Mouse (Mus musculus) cerebellum, adult 2 months (tissue): ENCODE data around the gene Tmem120a. TPM values are rescaled to one million over a fixed set of nuclear protein-coding genes. Genes with fewer than 3 reads are reported as not detected.

Experiments
- DNase-seq, 2 experiments: peaks; one replicate each; pipeline ENCODE4 v3.0.0; 2021
- H3K27ac ChIP-seq: fragments of 200-500 bp; 2 replicates; pipeline ENCODE4 v1.5.1; 2012; ENCODE audit warnings: low read length, control low read depth, inconsistent platforms; ENCODE audit not compliant: insufficient read depth
- H3K27me3 ChIP-seq: fragments of 200-500 bp; 2 replicates; pipeline ENCODE4 v1.6.1; 2012; ENCODE audit warnings: inconsistent platforms, mild to moderate bottlenecking, low read length, moderate library complexity; ENCODE audit not compliant: control insufficient read depth, insufficient read depth
- H3K4me1 ChIP-seq: fragments of 200-500 bp; 2 replicates; pipeline ENCODE4 v1.6.1; 2011; ENCODE audit warnings: low read length; ENCODE audit not compliant: control insufficient read depth, insufficient read depth
- H3K4me3 ChIP-seq: fragments of 200-500 bp; replicated peaks from 2 replicates; pipeline ENCODE3; 2011; ENCODE audit warnings: mild to moderate bottlenecking, low read depth, low read length, control low read depth; ENCODE audit not compliant: insufficient read depth
- CTCF ChIP-seq: fragments of 200-500 bp; IDR thresholded peaks from 2 replicates; pipeline ENCODE4 v1.5.1; 2011; ENCODE audit warnings: low read depth, mild to moderate bottlenecking, control low read depth, low read length, moderate library complexity, borderline replicate concordance; ENCODE audit not compliant: insufficient read depth
- POLR2A ChIP-seq: fragments of 200-500 bp; IDR thresholded peaks from 2 replicates; pipeline ENCODE4 v1.6.1; 2011; ENCODE audit warnings: low read length, control low read depth, borderline replicate concordance; ENCODE audit not compliant: insufficient read depth
- WGBS: fragments of 180-500 bp; shearing (Covaris S2); methylation state at CpG from one replicate; pipeline ENCODE4 v1.1.7; 2018; 5-methylcytosine and 5-hydroxymethylcytosine counted together
- polyA plus RNA-seq: library from polyadenylated mRNA; depleted of rRNA; stranded (reverse); fragments of >200 nt; gene quantifications from 2 replicates; pipeline ENCODE4 v1.2.3, GENCODE M21; 2012

Tmem120a gene
- polyA plus RNA-seq, 1 experiment: 15.6 TPM

DNA sequence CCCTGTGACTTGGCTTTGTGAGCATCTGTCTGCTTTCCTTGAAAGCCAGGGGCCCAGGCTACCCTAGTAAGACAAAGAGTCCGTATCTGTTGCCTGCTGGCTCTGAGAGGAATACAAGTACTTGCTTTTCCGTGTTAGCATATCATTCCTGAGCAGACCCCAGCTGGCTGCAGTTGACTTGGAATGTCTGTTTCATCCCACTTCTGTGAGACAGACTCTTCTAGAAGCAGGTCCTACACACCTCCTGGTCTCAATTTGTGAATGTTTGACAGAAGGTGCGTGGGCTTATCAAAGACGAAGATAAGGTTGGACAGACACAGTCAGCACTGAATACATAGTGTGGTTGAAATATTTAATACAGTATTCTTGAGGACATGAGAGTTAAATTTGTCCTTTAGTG, 31.4 kb downstream of the Tmem120a start:
- 79% methylated on average over 4 of the region's 4 CpGs for WGBS
- DNase-seq: no peak
- H3K4me1 ChIP-seq: peaks cover 26% of the 10 kb centered on the region

DNA sequence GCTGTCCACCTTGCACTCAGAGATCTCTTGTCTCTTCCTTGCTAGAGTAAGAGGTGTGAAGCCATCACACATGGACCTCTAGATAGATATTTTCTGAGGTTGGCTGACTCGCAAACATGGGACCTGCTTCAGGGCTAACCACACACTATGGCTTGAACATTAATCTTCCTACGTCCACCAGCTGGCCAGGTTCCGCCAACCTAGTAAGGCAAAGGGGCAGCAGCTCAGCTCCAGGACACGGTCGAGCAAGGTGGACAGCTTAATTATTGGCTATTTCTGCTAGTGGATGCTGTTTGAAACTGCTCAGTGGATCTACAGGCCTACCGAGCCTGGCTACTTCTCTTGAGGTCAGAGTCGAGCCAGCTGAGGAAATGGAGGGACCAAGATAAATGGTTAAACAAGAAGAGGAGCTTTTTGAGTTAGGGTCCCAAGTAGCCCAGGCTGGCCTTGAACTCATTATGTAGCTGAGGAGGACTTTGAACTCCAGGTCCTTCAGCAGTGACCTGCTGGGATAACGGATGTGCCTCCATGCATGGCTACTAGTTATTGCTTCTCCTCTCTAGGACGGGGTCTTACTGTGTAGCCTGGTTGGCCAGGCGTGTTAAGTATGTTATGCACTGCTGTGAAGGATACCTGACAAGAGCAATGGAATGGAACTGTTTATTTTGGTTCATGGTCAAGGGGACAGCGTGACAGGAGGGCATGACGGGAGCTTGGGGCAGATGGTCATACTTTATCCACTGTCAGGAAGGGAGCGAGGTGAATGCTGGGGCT, 32.5 kb downstream of the Tmem120a start:
- TF ChIP-seq POLR2A (no peak), CTCF (no peak)
- H3K27ac ChIP-seq: no peak overlapping the region
- H3K4me1 ChIP-seq: peaks cover 28% of the 10 kb centered on the region
- DNase-seq: no peak
- no peaks in the 10 kb centered on the region for H3K27me3 ChIP-seq
- no peak overlapping the region for H3K4me3 ChIP-seq
- 90% methylated on average over 13 of the region's 13 CpGs for WGBS

More for the DNA sequence above, 31.4 kb downstream of the Tmem120a start:
- Histone ChIP-seq H3K27me3 (no peaks in the 10 kb centered on the region), H3K4me3 (no peak overlapping the region), H3K27ac (no peak overlapping the region)
- TF ChIP-seq POLR2A (no peak), CTCF (no peak)

DNA sequence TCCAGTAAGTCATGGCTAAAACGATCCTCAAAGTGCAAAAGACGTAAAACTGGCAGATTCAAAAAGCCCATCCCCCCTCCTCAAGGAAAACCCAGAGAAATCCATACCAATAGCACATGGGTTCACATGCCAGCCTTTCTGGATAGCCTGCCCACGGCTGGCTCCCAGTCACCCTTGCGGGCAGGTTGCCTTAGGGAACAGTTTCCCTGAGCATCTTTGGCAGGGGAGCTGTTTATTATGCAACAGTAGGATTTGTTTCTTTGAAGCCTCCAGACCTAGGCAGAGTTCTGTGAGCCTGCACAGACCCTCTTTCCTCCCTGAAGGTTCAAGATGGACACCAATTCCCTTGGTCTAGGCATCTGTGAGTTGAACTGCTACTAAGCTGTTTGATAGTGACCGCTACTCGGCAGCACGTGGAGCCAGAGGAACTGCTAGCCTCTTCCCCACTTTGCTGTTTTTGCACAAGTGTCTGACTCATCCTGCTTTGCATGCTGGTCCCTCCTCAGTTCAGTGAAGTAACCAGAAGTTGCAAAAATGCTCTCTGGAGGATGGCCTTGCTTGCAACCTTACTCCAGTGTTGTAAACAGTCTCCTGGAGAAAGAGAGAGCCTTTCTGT, 33.5 kb downstream of the Tmem120a start:
- peak in 1 of 2 experiments; percentile 40 for DNase-seq
- Histone ChIP-seq H3K4me3 (no peak overlapping the region), H3K4me1 (peaks cover 28% of the 10 kb centered on the region), H3K27ac (peak overlapping the region; percentile 34; the same call in 1 of the 2 replicates), H3K27me3 (no peaks in the 10 kb centered on the region)
- WGBS: 50% methylated on average over 7 of the region's 7 CpGs
- TF ChIP-seq CTCF (no peak), POLR2A (no peak)

- H3K4me3 ChIP-seq: no peak overlapping the region
- no peak for TF ChIP-seq POLR2A
- TF ChIP-seq CTCF: no peak
- WGBS: 98% methylated on average over 5 of the region's 5 CpGs
- H3K4me1 ChIP-seq: peaks cover 28% of the 10 kb centered on the region
- DNase-seq: no peak
- no peaks in the 10 kb centered on the region for H3K27me3 ChIP-seq
- H3K27ac ChIP-seq: no peak overlapping the region
Measured at GRCm38 (mm10) chr5:135709716-135710115, 34.5 kb downstream of the Tmem120a start.

- Histone ChIP-seq H3K27ac (no peak overlapping the region), H3K27me3 (no peaks in the 10 kb centered on the region), H3K4me3 (no peak overlapping the region), H3K4me1 (peaks cover 14% of the 10 kb centered on the region)
- DNase-seq: no peak
- TF ChIP-seq POLR2A: no peak
- no peak for TF ChIP-seq CTCF
- 11% methylated on average over 1 of the region's 1 CpGs for WGBS
Measured at GRCm38 (mm10) chr5:135707855-135708254, 36.4 kb downstream of the Tmem120a start.

DNA sequence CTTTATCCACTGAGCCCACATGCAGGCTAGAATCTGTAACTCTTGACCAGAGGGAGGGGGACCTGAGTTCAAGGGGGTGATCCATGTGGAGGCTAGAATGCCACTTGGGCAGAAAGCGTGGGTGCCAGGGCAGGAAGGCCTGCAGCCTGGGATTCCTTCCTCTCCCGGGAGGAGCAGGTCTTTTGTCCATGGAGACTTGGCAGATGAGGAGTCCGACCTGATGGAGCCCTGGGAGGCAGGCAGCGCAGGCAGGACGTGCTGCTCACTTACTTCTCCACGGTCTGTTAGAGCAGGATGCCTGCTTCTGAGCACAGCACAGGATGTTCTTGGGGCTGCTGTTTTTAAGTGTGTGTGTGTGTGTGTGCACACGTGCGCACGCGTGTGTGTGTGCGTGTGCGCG, 37.2 kb downstream of the Tmem120a start:
- WGBS: 68% methylated on average over 13 of the region's 13 CpGs
- no peak for DNase-seq
- Histone ChIP-seq H3K4me1 (peaks cover 10% of the 10 kb centered on the region), H3K27ac (no peak overlapping the region), H3K27me3 (no peaks in the 10 kb centered on the region), H3K4me3 (no peak overlapping the region)
- TF ChIP-seq POLR2A (no peak), CTCF (no peak)

DNA sequence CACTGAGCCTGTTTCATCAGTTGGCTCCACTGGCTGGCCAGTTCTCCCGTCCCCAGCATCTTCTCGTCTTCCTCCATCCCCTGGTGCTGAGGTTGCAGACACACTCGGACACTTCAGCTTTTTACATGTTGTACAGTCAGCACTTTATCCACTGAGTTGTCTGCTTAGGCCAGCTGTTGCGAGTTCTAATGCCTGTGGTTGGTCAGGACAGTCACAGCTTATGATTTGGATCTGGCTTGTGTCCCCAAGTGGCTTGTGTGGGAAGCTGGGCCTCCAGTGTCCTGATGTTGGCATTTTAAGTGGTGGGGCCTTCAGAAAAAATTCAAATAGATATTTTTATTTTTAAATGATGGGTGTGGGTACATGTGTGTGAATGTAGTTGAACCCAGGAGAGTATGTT, 38.9 kb downstream of the Tmem120a start:
- Histone ChIP-seq H3K4me3 (no peak overlapping the region), H3K27me3 (no peaks in the 10 kb centered on the region), H3K27ac (no peak overlapping the region), H3K4me1 (peaks cover 5% of the 10 kb centered on the region)
- DNase-seq: no peak
- WGBS: 93% methylated on average over 4 of the region's 4 CpGs
- no peak for TF ChIP-seq POLR2A
- no peak for TF ChIP-seq CTCF

- TF ChIP-seq CTCF: no peak
- no peak for TF ChIP-seq POLR2A
- H3K4me3 ChIP-seq: no peak overlapping the region
- DNase-seq: no peak
- H3K4me1 ChIP-seq: peaks cover 5% of the 10 kb centered on the region
- 93% methylated on average over 7 of the region's 7 CpGs for WGBS
- H3K27me3 ChIP-seq: no peaks in the 10 kb centered on the region
- H3K27ac ChIP-seq: no peak overlapping the region
Measured at GRCm38 (mm10) chr5:135703431-135703830, 40.8 kb downstream of the Tmem120a start.
